Mouse (Mus musculus) hindbrain, embryonic 15.5 days (tissue): ENCODE measurements around the gene Agxt. TPM values are rescaled to one million over a fixed set of nuclear protein-coding genes. Genes with fewer than 3 reads are reported as not detected.

ENCODE experiments used
- ATAC-seq: fragments of 200-750 bp; cut with Nextera tagmentation; 2 replicates; pipeline ENCODE4 v1.8.0; 2017; ENCODE audit warnings: low read depth, moderate number of reproducible peaks, moderate TSS enrichment; ENCODE audit not compliant: low FRiP score
- H3K27ac ChIP-seq: fragments of 300-500 bp; sonication (generic); replicated peaks from 2 replicates; pipeline ENCODE4 v1.5.1; 2015; ENCODE audit warnings: mild to moderate bottlenecking, inconsistent platforms
- H3K27me3 ChIP-seq: fragments of 300-500 bp; sonication (generic); 2 replicates; pipeline ENCODE4 v1.6.1; 2015; ENCODE audit warnings: control low read depth, inconsistent platforms
- H3K36me3 ChIP-seq: fragments of 300-500 bp; sonication (generic); 2 replicates; pipeline ENCODE4 v1.6.1; 2015; ENCODE audit warnings: control low read depth, inconsistent platforms
- H3K4me1 ChIP-seq: fragments of 300-500 bp; sonication (generic); replicated peaks from 2 replicates; pipeline ENCODE4 v1.6.1; 2015; ENCODE audit warnings: control low read depth, inconsistent platforms
- H3K4me2 ChIP-seq: fragments of 300-500 bp; sonication (generic); 2 replicates; pipeline ENCODE4 v1.6.1; 2015; ENCODE audit warnings: moderate library complexity, mild to moderate bottlenecking, inconsistent platforms
- H3K4me3 ChIP-seq: fragments of 300-500 bp; sonication (generic); 2 replicates; pipeline ENCODE4 v1.5.1; 2015; ENCODE audit warnings: mild to moderate bottlenecking, inconsistent platforms
- H3K9ac ChIP-seq: fragments of 300-500 bp; sonication (generic); 2 replicates; pipeline ENCODE4 v1.6.1; 2015; ENCODE audit warnings: inconsistent platforms
- H3K9me3 ChIP-seq: fragments of 300-500 bp; sonication (generic); 2 replicates; pipeline ENCODE4 v1.6.1; 2016; ENCODE audit warnings: control low read depth, inconsistent platforms
- WGBS: fragments of 180-500 bp; shearing (Covaris S2); methylation state at CpG from one replicate; pipeline ENCODE4 v1.1.7; 2015; 5-methylcytosine and 5-hydroxymethylcytosine counted together
- polyA plus RNA-seq: library from polyadenylated mRNA; unstranded; fragments of >200 nt; fragmentation: Nextera tagmentation; extraction: Ambion mirVana; gene quantifications from 2 replicates; pipeline ENCODE4 v1.2.1, GENCODE M21; 2015

The Agxt gene
- polyA plus RNA-seq, 1 experiment from 2014 or later: not detected

GRCm38 (mm10) chr1:93158916-93159315 is 23.9 kb downstream of the Agxt start:
- H3K4me2 ChIP-seq: no peak overlapping the region
- no peak overlapping the region for H3K9ac ChIP-seq
- H3K9me3 ChIP-seq: no peaks in the 10 kb centered on the region
- WGBS: 83% methylated on average over 8 of the region's 8 CpGs
- H3K27ac ChIP-seq: no peak overlapping the region
- no peak overlapping the region for H3K4me3 ChIP-seq
- no peaks in the 10 kb centered on the region for H3K4me1 ChIP-seq
- H3K36me3 ChIP-seq: no peaks in the 10 kb centered on the region
- ATAC-seq: no peak
- no peaks in the 10 kb centered on the region for H3K27me3 ChIP-seq

GRCm38 (mm10) chr1:93159566-93160500 is 24.8 kb downstream of the Agxt start:
- Histone ChIP-seq H3K4me3 (no peak overlapping the region), H3K27ac (no peak overlapping the region), H3K36me3 (no peaks in the 10 kb centered on the region), H3K9ac (no peak overlapping the region), H3K4me1 (no peaks in the 10 kb centered on the region), H3K4me2 (no peak overlapping the region), H3K9me3 (no peaks in the 10 kb centered on the region), H3K27me3 (no peaks in the 10 kb centered on the region)
- 0 out of 2 replicates have a peak, but pooled peaks have one; percentile 46 for ATAC-seq
- 86% methylated on average over 21 of the region's 21 CpGs for WGBS

GRCm38 (mm10) chr1:93160501-93161133 is 25.6 kb downstream of the Agxt start, which contains the start of gene 2310007B03Rik:
2310007B03Rik (minus strand) TSS chr1:93160948.
- WGBS: 82% methylated on average over 8 of the region's 8 CpGs
- no peak for ATAC-seq
- Histone ChIP-seq H3K27me3 (no peaks in the 10 kb centered on the region), H3K9ac (no peak within 1 kb of the TSS), H3K4me2 (no peak within 1 kb of the TSS), H3K4me1 (no peaks in the 10 kb centered on the region), H3K4me3 (no peak within 1 kb of the TSS), H3K9me3 (no peaks in the 10 kb centered on the region), H3K27ac (no peak within 1 kb of the TSS), H3K36me3 (no peaks in the 10 kb centered on the region)

- Histone ChIP-seq H3K9me3 (no peaks in the 10 kb centered on the region), H3K27me3 (no peaks in the 10 kb centered on the region), H3K36me3 (no peaks in the 10 kb centered on the region), H3K9ac (no peak overlapping the region), H3K27ac (no peak overlapping the region), H3K4me3 (no peak overlapping the region), H3K4me2 (no peak overlapping the region), H3K4me1 (no peaks in the 10 kb centered on the region)
- no peak for ATAC-seq
- WGBS: 69% methylated on average over 8 of the region's 8 CpGs
Observed at GRCm38 (mm10) chr1:93161350-93161749, 26.3 kb downstream of the Agxt start.

- WGBS: 83% methylated on average over 10 of the region's 10 CpGs
- Histone ChIP-seq H3K4me1 (no peaks in the 10 kb centered on the region), H3K4me2 (no peak overlapping the region), H3K4me3 (no peak overlapping the region), H3K9me3 (no peaks in the 10 kb centered on the region), H3K27me3 (no peaks in the 10 kb centered on the region), H3K36me3 (no peaks in the 10 kb centered on the region), H3K27ac (no peak overlapping the region), H3K9ac (no peak overlapping the region)
- ATAC-seq: no peak
Observed at GRCm38 (mm10) chr1:93161921-93162320, 26.9 kb downstream of the Agxt start.

GRCm38 (mm10) chr1:93162588-93162987 is 27.5 kb downstream of the Agxt start:
- 86% methylated on average over 7 of the region's 7 CpGs for WGBS
- H3K9ac ChIP-seq: no peak overlapping the region
- no peak overlapping the region for H3K4me3 ChIP-seq
- H3K27me3 ChIP-seq: no peaks in the 10 kb centered on the region
- no peaks in the 10 kb centered on the region for H3K36me3 ChIP-seq
- H3K9me3 ChIP-seq: no peaks in the 10 kb centered on the region
- no peak overlapping the region for H3K4me2 ChIP-seq
- H3K27ac ChIP-seq: no peak overlapping the region
- no peak for ATAC-seq
- no peaks in the 10 kb centered on the region for H3K4me1 ChIP-seq

- Histone ChIP-seq H3K9me3 (no peaks in the 10 kb centered on the region), H3K4me1 (no peaks in the 10 kb centered on the region), H3K36me3 (no peaks in the 10 kb centered on the region), H3K27ac (no peak overlapping the region), H3K4me3 (no peak overlapping the region), H3K9ac (no peak overlapping the region), H3K27me3 (no peaks in the 10 kb centered on the region), H3K4me2 (no peak overlapping the region)
- 84% methylated on average over 9 of the region's 9 CpGs for WGBS
- no peak for ATAC-seq
Observed at GRCm38 (mm10) chr1:93165447-93165846, 30.4 kb downstream of the Agxt start.

- Histone ChIP-seq H3K4me2 (no peak overlapping the region), H3K4me1 (no peaks in the 10 kb centered on the region), H3K36me3 (no peaks in the 10 kb centered on the region), H3K9ac (no peak overlapping the region), H3K9me3 (no peaks in the 10 kb centered on the region), H3K27ac (no peak overlapping the region), H3K4me3 (no peak overlapping the region), H3K27me3 (no peaks in the 10 kb centered on the region)
- ATAC-seq: no peak
- WGBS: 90% methylated on average over 11 of the region's 11 CpGs
Observed at GRCm38 (mm10) chr1:93166346-93167079, 31.5 kb downstream of the Agxt start.

GRCm38 (mm10) chr1:93168295-93168775 is 33.3 kb downstream of the Agxt start, which contains the start of gene Crocc2:
Crocc2 (plus strand) TSS chr1:93168725.
- no peak within 1 kb of the TSS for H3K27ac ChIP-seq
- no peak within 1 kb of the TSS for H3K4me3 ChIP-seq
- 39% methylated on average over 10 of the region's 10 CpGs for WGBS
- H3K36me3 ChIP-seq: no peaks in the 10 kb centered on the region
- no peaks in the 10 kb centered on the region for H3K9me3 ChIP-seq
- H3K9ac ChIP-seq: no peak within 1 kb of the TSS
- 0 out of 2 replicates have a peak, but pooled peaks have one; percentile 45 for ATAC-seq
- H3K4me1 ChIP-seq: no peaks in the 10 kb centered on the region
- no peaks in the 10 kb centered on the region for H3K27me3 ChIP-seq
- H3K4me2 ChIP-seq: no peak within 1 kb of the TSS

- Histone ChIP-seq H3K27ac (no peak overlapping the region), H3K27me3 (0 out of 2 replicates have a peak, but pooled peaks cover 3% of the 10 kb centered on the region), H3K4me1 (peaks cover 19% of the 10 kb centered on the region), H3K36me3 (no peaks in the 10 kb centered on the region), H3K9me3 (no peaks in the 10 kb centered on the region), H3K4me3 (no peak overlapping the region), H3K4me2 (no peak overlapping the region), H3K9ac (no peak overlapping the region)
- ATAC-seq: no peak
- 61% methylated on average over 4 of the region's 4 CpGs for WGBS
Observed at GRCm38 (mm10) chr1:93173665-93174064, 38.6 kb downstream of the Agxt start.

GRCm38 (mm10) chr1:93174399-93174798 is 39.4 kb downstream of the Agxt start:
- 0% methylated on average over 4 of the region's 4 CpGs for WGBS

More at GRCm38 (mm10) chr1:93174399-93174798, 39.4 kb downstream of the Agxt start:
- Histone ChIP-seq H3K4me2 (no peak overlapping the region), H3K27ac (no peak overlapping the region), H3K4me1 (peaks cover 19% of the 10 kb centered on the region), H3K9ac (no peak overlapping the region), H3K9me3 (no peaks in the 10 kb centered on the region), H3K27me3 (0 out of 2 replicates have a peak, but pooled peaks cover 3% of the 10 kb centered on the region), H3K4me3 (no peak overlapping the region), H3K36me3 (no peaks in the 10 kb centered on the region)
- ATAC-seq: peak; percentile 67
